In genomic region chr6:99167001-99167400, GRCm38 (mm10) we compare ENCODE assay signal across 18 mouse cellular contexts.
DNase-seq lines count a peak whose midpoint lies in the region; ATAC-seq lines count a peak whose summit lies in the region.
"Had no signal": no experiment of that assay in that cellular context is flagged by ENCODE, and none has a peak within 500 bp of the region (broad histone marks: within the 10 kb centered on the region; RNA-seq: fewer than 3 reads in every experiment).

No protein-coding gene starts in this region.

- 67% methylated on average over 8 of the region's 8 CpGs for WGBS in heart, embryonic 13.5 days

- H3K36me3 ChIP-seq in heart, embryonic 13.5 days: no peaks in the 10 kb centered on the region
- H3K36me3 ChIP-seq: heart, embryonic 15.5 days; hindbrain, embryonic 15.5 days; limb, embryonic 10.5 days; midbrain, embryonic 12.5 days; neural tube, embryonic 15.5 days had no signal

- no peaks in the 10 kb centered on the region for H3K9me3 ChIP-seq in heart, embryonic 13.5 days
- H3K9me3 ChIP-seq: forebrain, embryonic 13.5 days; heart, embryonic 15.5 days; hindbrain, embryonic 15.5 days; limb, embryonic 10.5 days; midbrain, embryonic 12.5 days; neural tube, embryonic 15.5 days had no signal

- no peak overlapping the region for H3K4me2 ChIP-seq in heart, embryonic 13.5 days
- H3K4me2 ChIP-seq: forebrain, embryonic 13.5 days; heart, embryonic 15.5 days; hindbrain, embryonic 15.5 days; midbrain, embryonic 12.5 days; neural tube, embryonic 15.5 days had no signal

- intact Hi-C loops in heart, postnatal 10 days (cut with DNase I): loop anchor here (5.0 kb wide), 1 partner anchor 35 kb away; no protein-coding TSS in a partner anchor

- H3K27ac ChIP-seq in heart, embryonic 13.5 days (replicated peaks): 0 out of 2 replicates have a peak overlapping the region, but pooled peaks have one; percentile 20
- H3K27ac ChIP-seq: forebrain, embryonic 13.5 days; heart, embryonic 15.5 days; hindbrain, embryonic 15.5 days; kidney, postnatal 0 days; limb, embryonic 10.5 days; midbrain, embryonic 12.5 days; neural tube, embryonic 15.5 days had no signal

- H3K4me3 ChIP-seq in heart, embryonic 13.5 days: no peak overlapping the region
- H3K4me3 ChIP-seq: forebrain, embryonic 13.5 days; heart, embryonic 15.5 days; hindbrain, embryonic 15.5 days; limb, embryonic 10.5 days; midbrain, embryonic 12.5 days; neural tube, embryonic 15.5 days had no signal

- ATAC-seq in heart, embryonic 13.5 days (ENCODE audit: extremely low read depth, insufficient number of reproducible peaks, low FRiP score, low TSS enrichment): no peak
- ATAC-seq: forebrain, embryonic 13.5 days had no signal

- no peaks in the 10 kb centered on the region for H3K27me3 ChIP-seq in heart, embryonic 13.5 days (replicated peaks)
- H3K27me3 ChIP-seq: forebrain, embryonic 13.5 days; heart, embryonic 15.5 days; hindbrain, embryonic 15.5 days; midbrain, embryonic 12.5 days; neural tube, embryonic 15.5 days had no signal

- no peak for DNase-seq in heart, postnatal 10 days
- peak; percentile 31 to 60 for DNase-seq in lung, adult 18-20 months
- DNase-seq in lung, postnatal 14 days: no peak
- peak; percentile 42 for DNase-seq in lung, postnatal 36 days
- no peak for DNase-seq in thymus, postnatal 14 days
- DNase-seq in T-cell, adult 2 months (ENCODE audit: low spot score): no peak
- DNase-seq: adrenal gland, postnatal 36 days; cerebellum, adult 9-10 months; kidney, adult 2 months; thymus, adult 2 months had no signal

- H3K4me1 ChIP-seq in heart, embryonic 13.5 days: peaks cover 34% of the 10 kb centered on the region
- H3K4me1 ChIP-seq: hindbrain, embryonic 15.5 days; neural tube, embryonic 15.5 days had no signal

- no peak overlapping the region for H3K9ac ChIP-seq in heart, embryonic 13.5 days
- H3K9ac ChIP-seq: forebrain, embryonic 13.5 days; heart, embryonic 15.5 days; hindbrain, embryonic 15.5 days; midbrain, embryonic 12.5 days; neural tube, embryonic 15.5 days had no signal

Comparison
In these comparisons a context has a peak if more than half of its experiments do, and no peak if none do; other contexts are left out.
1. DNase-seq: peak in lung, adult 18-20 months (2 of 2) and lung, postnatal 36 days (single experiment); none in heart, postnatal 10 days (0 of 2), lung, postnatal 14 days (single experiment), thymus, postnatal 14 days (single experiment) and T-cell, adult 2 months (single experiment).